Mouse (Mus musculus): ENCODE data around the gene Calb2. TPM values are rescaled to one million over a fixed set of nuclear protein-coding genes. Genes with fewer than 3 reads are reported as not detected.

Gene Calb2
- not detected in 2 replicates for polyA plus RNA-seq (2012; rRNA removed)

- WGBS, result 2% methylated on average over 33 of the region's 33 CpGs
- DNase-seq, result peak; percentile 5
- Histone ChIP-seq H3K4me3 (ENCODE audit: insufficient read depth, low read depth, low read length) (no peak within 1 kb of the TSS), H3K36me3 (ENCODE audit: control insufficient read depth, insufficient read depth, low read length) (no peaks in the 10 kb centered on the region), H3K4me1 (ENCODE audit: control insufficient read depth, insufficient read depth, low read length) (no peaks in the 10 kb centered on the region), H3K27ac (ENCODE audit: insufficient read depth, low read depth, low read length) (no peak within 1 kb of the TSS), H3K27me3 (replicated peaks; ENCODE audit: control insufficient read depth, insufficient read depth, low read length) (no peaks in the 10 kb centered on the region)
- TF ChIP-seq POLR2A (IDR thresholded peaks at IDR 0.05; ENCODE audit: low read depth, low read length) (no peak), CTCF (conservative IDR thresholded peaks at IDR 0.05; ENCODE audit: insufficient read depth, insufficient read length, low read depth, low read length) (peak; percentile 36; the same call in 1 of the 2 replicates)
Measured at GRCm38 (mm10) chr8:110168046-110168445, at the start of gene Calb2. TSS of gene Calb2 (minus strand) at chr8:110168210.

DNA sequence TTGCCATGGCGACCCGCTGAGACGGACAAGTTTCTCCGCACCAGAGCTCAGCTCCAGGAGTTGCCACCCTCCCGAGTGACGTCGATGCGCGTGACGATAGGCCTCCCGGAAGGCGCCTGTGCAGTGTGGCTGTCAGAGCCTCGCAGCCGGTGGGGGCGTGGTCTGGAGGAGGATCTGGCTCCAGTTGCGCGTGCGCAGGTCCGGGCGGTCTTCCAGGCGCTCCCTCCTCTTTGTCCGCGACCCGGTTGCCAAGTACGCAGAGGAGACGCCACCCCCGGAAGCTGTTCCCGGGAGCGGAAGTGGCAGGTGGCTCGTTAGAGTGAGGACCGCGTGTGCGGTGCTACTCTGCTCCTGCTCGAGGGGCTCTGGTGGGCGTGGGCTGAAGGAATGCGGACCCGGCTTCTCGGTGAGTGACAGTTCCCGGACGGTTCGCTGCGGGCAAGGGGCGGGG lies 49.7 kb upstream of the Calb2 start:
- peak; percentile 100 for DNase-seq
- Histone ChIP-seq H3K4me1 (ENCODE audit: control insufficient read depth, insufficient read depth, low read length) (no peaks in the 10 kb centered on the region; the same call in 1 of the 2 replicates), H3K4me3 (ENCODE audit: insufficient read depth, low read depth, low read length) (peak overlapping the region; percentile 80), H3K36me3 (ENCODE audit: control insufficient read depth, insufficient read depth, low read length) (peaks cover 4% of the 10 kb centered on the region; the same call in 1 of the 2 replicates), H3K27ac (ENCODE audit: insufficient read depth, low read depth, low read length) (no peak overlapping the region), H3K27me3 (replicated peaks; ENCODE audit: control insufficient read depth, insufficient read depth, low read length) (0 out of 2 replicates have a peak, but pooled peaks cover 2% of the 10 kb centered on the region)
- under 1% methylated on average over 43 of the region's 43 CpGs for WGBS
- TF ChIP-seq POLR2A (IDR thresholded peaks at IDR 0.05; ENCODE audit: low read depth, low read length), result no peak
- TF ChIP-seq CTCF (conservative IDR thresholded peaks at IDR 0.05; ENCODE audit: insufficient read depth, insufficient read length, low read depth, low read length), result no peak

GRCm38 (mm10) chr8:110217198-110217597 lies 49.2 kb upstream of the Calb2 start:
- 38% methylated on average over 5 of the region's 5 CpGs for WGBS
- Histone ChIP-seq H3K27ac (ENCODE audit: insufficient read depth, low read depth, low read length) (no peak overlapping the region), H3K27me3 (replicated peaks; ENCODE audit: control insufficient read depth, insufficient read depth, low read length) (0 out of 2 replicates have a peak, but pooled peaks cover 3% of the 10 kb centered on the region), H3K4me1 (ENCODE audit: control insufficient read depth, insufficient read depth, low read length) (no peaks in the 10 kb centered on the region; the same call in 1 of the 2 replicates), H3K36me3 (ENCODE audit: control insufficient read depth, insufficient read depth, low read length) (peaks cover 4% of the 10 kb centered on the region; the same call in 1 of the 2 replicates), H3K4me3 (ENCODE audit: insufficient read depth, low read depth, low read length) (peak overlapping the region; percentile 11; the same call in 1 of the 2 replicates)
- DNase-seq, result no peak
- TF ChIP-seq POLR2A (IDR thresholded peaks at IDR 0.05; ENCODE audit: low read depth, low read length), result no peak
- no peak for TF ChIP-seq CTCF (conservative IDR thresholded peaks at IDR 0.05; ENCODE audit: insufficient read depth, insufficient read length, low read depth, low read length)

- Histone ChIP-seq H3K4me3 (ENCODE audit: insufficient read depth, low read depth, low read length) (no peak overlapping the region), H3K27ac (ENCODE audit: insufficient read depth, low read depth, low read length) (no peak overlapping the region), H3K36me3 (ENCODE audit: control insufficient read depth, insufficient read depth, low read length) (no peaks in the 10 kb centered on the region), H3K27me3 (replicated peaks; ENCODE audit: control insufficient read depth, insufficient read depth, low read length) (0 out of 2 replicates have a peak, but pooled peaks cover 3% of the 10 kb centered on the region), H3K4me1 (ENCODE audit: control insufficient read depth, insufficient read depth, low read length) (no peaks in the 10 kb centered on the region; the same call in 1 of the 2 replicates)
- DNase-seq, result no peak
- TF ChIP-seq POLR2A (IDR thresholded peaks at IDR 0.05; ENCODE audit: low read depth, low read length) (no peak), CTCF (conservative IDR thresholded peaks at IDR 0.05; ENCODE audit: insufficient read depth, insufficient read length, low read depth, low read length) (no peak)
- 83% methylated on average over 5 of the region's 5 CpGs for WGBS
Measured at GRCm38 (mm10) chr8:110216253-110216652, 48.2 kb upstream of the Calb2 start.

DNA sequence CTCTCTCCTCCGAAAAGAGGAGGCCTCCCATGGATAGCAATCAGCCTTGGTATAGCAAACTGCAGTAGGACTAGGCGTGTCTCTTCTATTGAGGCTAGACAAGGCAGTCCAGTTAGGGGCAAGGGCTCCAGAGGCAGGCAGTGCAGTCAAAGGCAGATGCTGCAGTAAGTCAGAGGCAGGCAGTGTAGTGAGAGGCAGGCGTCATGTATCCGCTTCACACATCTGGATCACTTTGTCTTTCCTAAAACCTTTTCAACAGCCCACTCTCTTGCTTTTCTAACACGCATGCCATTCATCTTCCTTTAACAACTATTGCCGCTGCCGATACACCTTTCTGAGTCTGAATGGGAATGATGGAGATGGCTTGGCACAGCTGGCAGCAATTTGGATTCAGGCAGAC lies 47.4 kb upstream of the Calb2 start, which contains the start of gene Cmtr2:
TSS of gene Cmtr2 (plus strand) at position 301 of the 400 bp plus-strand sequence.
- no peak for DNase-seq
- Histone ChIP-seq H3K36me3 (ENCODE audit: control insufficient read depth, insufficient read depth, low read length) (no peaks in the 10 kb centered on the region), H3K27me3 (replicated peaks; ENCODE audit: control insufficient read depth, insufficient read depth, low read length) (0 out of 2 replicates have a peak, but pooled peaks cover 3% of the 10 kb centered on the region), H3K4me3 (ENCODE audit: insufficient read depth, low read depth, low read length) (no peak within 1 kb of the TSS), H3K4me1 (ENCODE audit: control insufficient read depth, insufficient read depth, low read length) (no peaks in the 10 kb centered on the region; the same call in 1 of the 2 replicates), H3K27ac (ENCODE audit: insufficient read depth, low read depth, low read length) (no peak within 1 kb of the TSS)
- TF ChIP-seq CTCF (conservative IDR thresholded peaks at IDR 0.05; ENCODE audit: insufficient read depth, insufficient read length, low read depth, low read length) (no peak), POLR2A (IDR thresholded peaks at IDR 0.05; ENCODE audit: low read depth, low read length) (no peak)
- WGBS, result 79% methylated on average over 7 of the region's 7 CpGs

- WGBS, result 30% methylated on average over 11 of the region's 11 CpGs
- H3K27me3 ChIP-seq (replicated peaks; ENCODE audit: control insufficient read depth, insufficient read depth, low read length), result no peaks in the 10 kb centered on the region
- no peak for DNase-seq
- TF ChIP-seq POLR2A (IDR thresholded peaks at IDR 0.05; ENCODE audit: low read depth, low read length), result no peak
- peak; percentile 54; the same call in 1 of the 2 replicates for TF ChIP-seq CTCF (conservative IDR thresholded peaks at IDR 0.05; ENCODE audit: insufficient read depth, insufficient read length, low read depth, low read length)
- no peaks in the 10 kb centered on the region for H3K36me3 ChIP-seq (ENCODE audit: control insufficient read depth, insufficient read depth, low read length)
- no peaks in the 10 kb centered on the region for H3K4me1 ChIP-seq (ENCODE audit: control insufficient read depth, insufficient read depth, low read length)
- no peak overlapping the region for H3K4me3 ChIP-seq (ENCODE audit: insufficient read depth, low read depth, low read length)
- no peak overlapping the region for H3K27ac ChIP-seq (ENCODE audit: insufficient read depth, low read depth, low read length)
Measured at GRCm38 (mm10) chr8:110201806-110202205, 33.8 kb upstream of the Calb2 start.

DNA sequence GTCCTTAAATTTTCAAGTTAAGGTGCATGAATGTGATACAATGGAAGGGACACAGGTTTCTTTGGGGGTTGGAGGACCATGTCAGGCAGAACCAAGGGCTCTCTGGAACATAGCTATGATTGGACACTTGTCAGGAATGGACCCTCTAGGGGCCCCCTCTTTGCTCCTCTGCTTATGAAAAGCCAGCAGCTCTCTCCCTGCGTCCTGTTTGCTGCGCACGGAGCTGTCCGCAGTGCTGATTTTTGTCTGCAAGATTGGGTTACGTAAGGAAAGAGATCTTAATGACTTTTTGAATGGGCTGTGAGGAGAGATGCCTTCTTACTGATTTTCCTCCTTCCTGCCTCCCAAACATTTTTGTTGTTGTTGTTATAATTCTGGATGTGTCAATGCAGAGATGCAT lies 28.7 kb upstream of the Calb2 start:
- H3K4me3 ChIP-seq (ENCODE audit: insufficient read depth, low read depth, low read length), result no peak overlapping the region
- no peaks in the 10 kb centered on the region for H3K27me3 ChIP-seq (replicated peaks; ENCODE audit: control insufficient read depth, insufficient read depth, low read length)
- no peak overlapping the region for H3K27ac ChIP-seq (ENCODE audit: insufficient read depth, low read depth, low read length)
- TF ChIP-seq POLR2A (IDR thresholded peaks at IDR 0.05; ENCODE audit: low read depth, low read length), result no peak
- TF ChIP-seq CTCF (conservative IDR thresholded peaks at IDR 0.05; ENCODE audit: insufficient read depth, insufficient read length, low read depth, low read length), result no peak
- H3K4me1 ChIP-seq (ENCODE audit: control insufficient read depth, insufficient read depth, low read length), result no peaks in the 10 kb centered on the region
- H3K36me3 ChIP-seq (ENCODE audit: control insufficient read depth, insufficient read depth, low read length), result no peaks in the 10 kb centered on the region
- peak; percentile 43 for DNase-seq
- under 1% methylated on average over 5 of the region's 5 CpGs for whole genome bisulfite sequencing

Measured in kidney, adult 2 months (tissue).